Mouse (Mus musculus) c-Kit-positive CD71-positive TER-119-negative erythroid progenitor cells, embryonic 14.5 days (primary cell): ENCODE measurements around the gene Car5b.

Source experiments
- DNase-seq: peaks from one replicate; pipeline ENCODE4 v3.0.0-alpha.2; 2013; ENCODE audit warnings: low read depth

Car5b gene

DNA sequence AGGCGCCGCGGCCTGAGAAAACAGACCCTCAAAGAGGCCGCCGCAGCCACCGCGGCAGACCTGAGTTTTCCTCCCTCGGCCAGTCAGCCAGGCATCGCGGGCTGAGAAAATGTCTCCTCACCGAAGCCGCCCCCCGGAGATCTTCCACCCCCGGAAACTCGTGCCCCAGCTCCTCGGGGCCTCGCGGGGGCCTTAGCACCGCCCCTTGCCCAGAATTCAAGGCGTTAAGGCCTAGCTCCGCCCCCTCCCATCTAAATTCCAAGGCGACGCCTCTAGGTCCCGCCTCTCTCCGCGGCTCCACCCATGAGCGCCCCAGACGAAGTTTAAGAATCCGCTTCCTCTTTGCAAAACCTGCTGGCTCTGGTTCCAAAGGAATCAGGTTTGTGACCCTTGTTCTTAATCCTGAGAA, 69.3 kb downstream of the Car5b start, which contains the start of gene Zrsr2:
Gene Zrsr2, minus strand, starts transcription at position 195 of the 409 bp plus-strand sequence.
- peak; percentile 78 for DNase-seq

- DNase-seq, result peak; percentile 49
Measured at GRCm38 (mm10) chrX:163957803-163958466, 69.9 kb downstream of the Car5b start.

DNA sequence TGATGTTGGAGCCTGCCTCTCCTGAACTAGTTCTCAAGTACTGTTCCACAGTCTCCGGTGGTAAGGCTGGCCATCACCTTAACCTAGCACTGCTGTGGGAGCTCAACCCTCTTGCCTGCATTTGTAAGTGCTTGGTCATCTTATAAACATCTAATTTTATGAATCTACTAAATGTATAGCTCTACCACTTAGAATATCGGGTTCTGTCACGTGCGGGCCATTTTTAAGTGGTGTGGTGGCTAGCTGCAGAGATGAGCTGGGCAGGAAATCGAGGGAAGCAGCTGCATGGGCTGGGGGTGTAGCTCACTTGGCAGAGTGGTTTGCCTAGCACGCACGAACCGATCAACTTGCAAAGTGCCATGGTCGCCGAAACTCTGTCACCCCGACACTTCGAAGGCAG, 70.4 kb downstream of the Car5b start:
- peak; percentile 1 for DNase-seq

- DNase-seq, result no peak
Measured at GRCm38 (mm10) chrX:163951618-163952017, 76.2 kb downstream of the Car5b start.

DNA sequence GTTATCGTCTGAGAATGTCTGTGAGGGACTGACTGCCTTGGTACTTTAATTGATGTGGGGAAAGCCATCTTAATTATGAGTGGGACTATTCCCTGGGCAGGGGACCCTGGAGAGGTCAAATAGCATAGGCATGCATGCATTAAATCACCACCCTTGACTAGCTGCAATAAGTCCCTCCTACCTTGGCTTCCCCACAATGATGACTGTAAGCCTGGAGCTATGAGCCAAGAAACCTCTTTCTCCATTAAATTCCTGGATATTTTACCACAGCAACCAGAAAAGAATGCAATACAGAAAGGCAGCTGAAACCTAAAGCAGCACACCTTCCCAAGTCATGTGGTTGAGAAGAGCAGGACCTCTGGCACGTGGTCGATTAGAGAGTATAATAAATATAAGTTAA, 83.4 kb downstream of the Car5b start:
- DNase-seq, result no peak

DNA sequence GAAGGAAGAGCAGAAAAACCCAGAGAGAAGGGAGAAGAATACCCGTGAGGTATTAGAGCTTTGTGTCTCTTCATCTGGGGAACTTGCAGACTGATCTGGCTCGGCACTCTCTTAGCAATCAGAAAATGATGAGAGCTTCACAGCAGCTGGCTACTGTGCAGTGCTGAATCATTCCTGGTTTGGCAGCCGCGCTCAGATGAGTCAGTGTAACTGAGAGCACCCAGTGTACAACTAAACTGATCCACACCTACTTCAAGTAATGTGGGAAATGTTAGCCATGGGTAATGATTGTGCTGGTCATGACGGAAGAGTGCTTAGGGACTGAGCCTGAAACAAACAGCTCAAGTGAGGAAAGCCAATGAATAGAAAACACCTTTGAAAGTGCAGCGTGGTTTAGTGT, 89.2 kb downstream of the Car5b start:
- no peak for DNase-seq

DNA sequence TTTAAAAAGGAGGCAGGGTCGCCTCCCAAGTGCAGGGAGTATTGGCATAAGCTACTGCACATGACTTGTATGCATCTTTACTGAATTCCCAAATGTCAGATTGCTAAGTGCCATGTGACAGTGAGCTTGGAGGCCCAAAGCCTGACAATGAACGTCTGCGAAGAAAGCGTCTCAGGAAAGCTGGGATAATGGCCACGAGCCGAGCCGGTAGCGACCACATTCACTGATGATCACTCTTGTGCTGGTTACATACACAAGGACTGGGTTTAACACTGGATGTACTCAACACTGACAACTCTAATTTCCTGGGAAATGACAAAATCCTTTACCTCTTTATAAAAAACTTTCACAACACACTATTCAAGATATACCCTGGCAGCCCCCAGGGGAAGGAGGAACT, 93.1 kb downstream of the Car5b start:
- no peak for DNase-seq

DNA sequence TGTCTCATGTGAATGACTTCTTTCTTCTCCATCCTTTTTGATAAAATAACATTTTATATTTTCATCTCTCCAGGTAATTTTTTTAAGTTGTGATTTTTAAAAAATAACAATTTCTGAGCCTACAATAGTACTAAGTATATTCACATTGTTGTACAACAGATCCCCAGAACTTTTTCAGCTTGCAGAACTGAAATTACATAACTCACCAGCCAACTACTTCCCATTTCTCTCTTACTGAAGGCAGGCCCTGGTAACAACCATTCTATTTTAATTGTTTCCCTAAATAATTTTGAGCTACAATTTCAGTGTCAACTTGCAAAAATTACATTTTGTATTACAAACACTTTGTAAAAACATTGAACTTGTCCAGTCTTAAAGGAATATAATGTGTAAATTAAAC, 98.2 kb downstream of the Car5b start:
- DNase-seq, result no peak
